Mouse (Mus musculus) CH12F3 (cell line): ENCODE results near the gene Max.

Source experiments
- in situ Hi-C: fragments of 300-500 bp; cut with MboI; formaldehyde crosslinking; loops from 2 replicates; pipeline ENCODE4 v1.14.3; 2020; ENCODE audit warnings: low sequenced_read_pairs

The Max gene

DNA sequence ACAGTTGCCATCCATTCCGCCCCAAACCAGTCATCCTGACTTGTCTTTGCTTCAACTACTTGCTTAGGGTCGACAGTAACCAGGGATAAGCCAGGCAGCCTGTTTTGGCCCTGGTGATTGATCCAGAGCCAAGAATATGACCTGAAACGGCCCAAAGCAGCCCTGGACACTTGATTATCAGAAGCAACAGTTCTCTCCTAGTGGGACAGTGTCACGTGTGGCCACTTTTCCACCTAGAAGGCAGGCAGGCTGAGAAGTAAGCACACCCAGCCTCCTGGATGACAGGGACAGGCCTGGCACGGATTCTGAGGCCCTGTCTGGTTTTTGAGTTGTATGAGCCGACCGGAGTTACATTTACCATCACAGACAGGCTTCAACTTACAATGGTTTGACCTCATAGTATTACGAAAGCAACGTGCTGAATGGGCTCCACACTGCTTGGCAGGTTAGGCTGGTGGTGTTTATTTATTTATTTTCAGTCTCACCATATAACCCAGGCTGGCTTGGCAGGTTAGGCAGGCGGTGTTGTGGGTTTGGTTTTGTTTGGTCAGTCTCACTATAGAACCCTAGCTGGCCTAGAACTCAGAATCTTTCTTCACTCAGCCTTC is 35.6 kb downstream of the Max start:
- in situ Hi-C loops = no loop called here

DNA sequence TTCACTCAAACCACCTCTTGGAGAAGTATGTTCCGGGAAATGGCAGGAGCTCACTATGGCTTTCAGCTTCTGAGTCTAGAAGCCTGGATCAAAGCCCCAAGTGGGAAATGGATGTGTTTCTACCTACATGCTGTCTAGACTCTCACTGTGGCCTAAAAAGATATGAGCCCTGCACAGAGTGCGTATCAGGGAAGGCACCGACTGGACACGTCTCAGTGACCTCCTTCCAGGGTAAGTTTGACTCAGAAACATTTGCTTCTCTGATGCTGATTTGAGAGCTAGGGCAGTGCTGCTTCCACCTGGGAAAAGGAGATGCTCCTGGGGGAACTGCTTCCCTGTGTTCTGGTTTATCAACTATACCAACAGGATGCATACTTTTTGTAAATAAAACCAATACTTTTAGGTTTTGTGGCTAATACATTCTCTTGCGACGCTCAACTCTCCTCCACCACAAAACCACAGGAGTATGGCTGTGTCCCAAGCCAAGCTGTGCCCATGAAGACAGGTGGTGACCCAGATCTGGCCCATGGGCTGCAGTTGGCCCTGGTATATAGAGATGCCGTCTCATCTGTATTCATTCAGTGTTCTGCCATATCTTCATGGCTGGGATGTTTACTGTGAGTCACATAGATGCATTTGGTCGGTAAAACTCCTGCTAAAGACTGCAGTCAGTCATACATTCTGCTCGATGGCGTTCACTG is 36.9 kb downstream of the Max start:
- in situ Hi-C loops = no loop called here

DNA sequence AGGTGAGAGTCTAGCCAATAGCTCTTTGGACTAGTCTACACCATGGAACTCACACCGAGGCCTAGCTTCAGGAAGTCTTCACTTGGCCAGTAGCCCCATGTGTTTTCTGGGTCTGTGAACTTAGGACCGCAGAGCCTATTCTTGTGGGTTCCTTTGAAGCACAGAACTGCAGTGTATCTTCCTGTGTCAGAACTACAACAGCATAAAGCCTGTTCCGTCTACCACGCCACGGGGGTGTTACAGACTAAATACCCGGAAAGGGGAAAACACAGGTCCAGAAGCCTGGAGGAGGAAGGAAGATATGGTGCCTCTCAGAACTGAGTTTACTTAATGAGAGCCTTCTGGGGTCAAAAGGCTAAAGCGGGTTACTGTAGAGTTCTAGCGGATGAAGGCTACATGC is 38.9 kb downstream of the Max start:
- in situ Hi-C loops = no loop called here

DNA sequence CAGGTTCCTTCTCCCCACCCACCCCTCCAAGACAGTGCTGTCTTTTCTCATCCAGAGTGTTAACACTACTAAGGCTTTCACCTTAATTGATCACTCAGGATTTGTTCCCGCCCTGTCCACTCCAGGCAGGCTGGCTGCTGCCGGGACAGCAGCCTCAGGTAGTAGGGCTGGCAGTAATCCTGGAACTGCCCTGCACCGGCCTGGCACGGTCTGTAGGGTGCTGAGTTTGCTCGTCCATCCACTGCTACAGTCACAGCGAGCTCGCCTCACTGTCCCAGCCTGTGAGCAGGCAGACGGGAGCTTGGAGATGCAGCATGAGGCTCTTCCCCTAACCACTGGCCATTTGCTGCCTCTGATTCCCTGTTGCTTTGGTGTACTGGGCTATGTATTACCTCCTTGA is 41.0 kb downstream of the Max start:
- in situ Hi-C loops = no loop called here

DNA sequence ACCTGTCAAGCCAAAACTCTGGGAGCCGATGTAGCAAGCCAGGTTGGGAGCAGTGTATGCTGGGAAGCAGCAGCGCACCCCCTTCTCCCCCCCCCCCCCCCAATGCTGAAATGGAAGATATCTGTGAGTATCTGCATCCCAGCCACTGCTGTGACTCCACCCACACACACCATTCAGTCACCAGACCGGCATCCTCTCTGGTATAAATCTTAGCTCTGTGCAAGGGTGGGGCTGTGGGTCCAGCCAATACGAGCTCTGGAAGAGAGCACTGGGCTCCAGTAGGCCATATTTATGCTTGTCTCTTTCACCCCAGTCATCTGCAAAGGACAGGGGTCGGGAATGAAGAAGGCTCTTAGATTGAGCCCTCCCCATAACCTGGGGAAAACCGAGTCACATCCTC is 41.6 kb downstream of the Max start:
- in situ Hi-C loops = no loop called here

DNA sequence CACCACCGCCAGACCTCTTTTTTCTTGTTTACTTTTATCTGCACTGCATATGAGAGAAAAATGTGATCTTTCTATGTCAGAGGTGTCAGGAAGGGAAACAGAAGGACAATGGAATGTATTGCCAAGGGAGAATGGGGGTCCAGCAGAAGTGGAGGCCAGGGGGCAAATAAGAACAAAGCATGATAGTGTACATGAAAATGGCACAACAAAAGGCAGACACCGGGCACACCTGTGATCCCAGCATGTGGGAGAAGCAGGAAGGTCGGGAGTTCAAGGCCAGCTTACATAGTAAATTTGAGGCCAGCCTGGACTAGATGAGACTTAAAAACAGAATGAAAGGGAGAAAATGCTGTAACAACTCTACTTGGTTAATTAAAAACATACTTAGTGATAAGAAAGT is 43.1 kb downstream of the Max start:
- in situ Hi-C loops = no loop called here

DNA sequence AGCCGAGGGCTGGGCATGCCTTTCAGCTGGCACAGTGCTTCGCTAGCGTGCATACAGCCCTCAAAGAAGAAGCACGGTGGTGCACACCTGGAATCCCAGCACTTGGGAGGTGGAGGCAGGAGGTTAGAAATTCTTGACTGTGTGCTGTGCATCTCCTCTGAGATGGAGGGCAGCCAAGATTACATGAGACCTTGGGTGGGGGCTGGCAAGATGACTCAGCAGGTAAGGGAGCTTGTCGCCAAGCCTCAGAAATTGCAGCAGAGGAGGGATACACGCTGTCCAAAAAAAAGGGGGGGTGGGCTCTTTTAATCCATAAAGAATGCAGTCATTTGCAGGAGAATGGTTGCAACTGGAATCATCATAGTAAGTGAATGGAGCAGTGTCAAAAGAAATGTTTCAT is 43.9 kb downstream of the Max start:
- in situ Hi-C loops = no loop called here

DNA sequence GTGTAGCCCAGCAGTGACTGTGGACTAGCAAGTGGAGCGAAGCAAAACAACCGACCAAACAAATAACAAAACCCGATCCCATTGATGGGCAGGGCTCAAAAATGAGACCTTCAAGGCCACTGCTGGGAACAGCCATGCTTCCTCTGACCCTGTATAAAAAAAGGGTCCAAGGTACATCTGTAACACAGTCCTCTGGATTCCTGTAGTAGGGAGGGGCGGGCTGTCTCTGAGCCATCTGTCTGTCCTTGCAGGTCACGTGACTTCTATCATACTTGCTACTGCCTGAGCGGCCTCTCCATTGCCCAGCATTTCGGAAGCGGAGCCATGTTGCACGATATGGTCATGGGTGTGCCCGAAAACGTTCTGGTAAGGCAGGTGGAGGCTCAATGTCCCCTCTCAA is 45.8 kb downstream of the Max start:
- in situ Hi-C loops = no loop called here

DNA sequence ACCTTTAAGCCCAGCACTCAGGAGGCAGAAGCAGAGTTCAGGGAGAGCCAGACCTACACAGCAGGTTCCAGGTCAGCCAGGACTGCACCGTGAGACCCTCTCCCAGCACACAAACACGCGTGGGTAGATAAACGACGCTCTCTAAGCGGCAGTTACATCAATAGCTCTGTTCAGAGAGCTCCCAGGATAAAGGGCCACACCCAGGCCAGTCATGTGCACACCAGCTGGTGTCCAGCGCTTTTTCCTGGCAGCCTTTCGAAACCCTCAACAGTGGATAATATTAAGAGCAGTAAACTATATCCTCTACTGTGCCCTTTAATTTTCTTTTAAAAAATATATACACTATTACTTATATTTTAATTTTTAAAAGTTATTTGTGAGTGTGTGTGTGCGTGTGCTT is 49.8 kb downstream of the Max start:
- in situ Hi-C loops = no loop called here

DNA sequence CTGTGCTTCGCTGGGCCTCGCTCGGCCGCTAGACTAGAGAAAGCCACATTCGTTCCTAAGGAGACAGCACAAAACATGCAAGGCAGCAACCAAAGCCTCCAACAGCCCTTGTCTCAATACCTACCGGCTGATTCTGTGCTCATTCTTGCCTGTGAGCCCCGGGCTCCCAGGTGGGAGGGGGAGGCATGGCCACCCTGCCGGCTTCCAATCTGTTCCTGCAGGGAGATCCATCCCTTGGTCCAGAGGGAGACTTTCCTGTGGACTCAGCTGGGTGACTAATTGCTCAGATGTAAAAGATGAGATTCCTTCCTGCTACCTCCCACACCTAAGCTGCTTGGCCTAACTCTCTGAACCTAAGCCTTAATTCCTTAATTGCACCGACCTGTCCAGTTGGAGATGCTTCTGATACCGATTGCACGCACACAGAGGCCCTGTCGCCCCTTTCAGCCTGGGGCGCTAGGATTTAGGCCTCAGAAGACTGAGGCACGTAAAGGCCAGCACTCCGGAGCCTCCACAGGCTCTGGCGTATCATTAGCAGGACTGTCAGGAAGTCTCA is 50.8 kb downstream of the Max start:
- in situ Hi-C loops = no loop called here

DNA sequence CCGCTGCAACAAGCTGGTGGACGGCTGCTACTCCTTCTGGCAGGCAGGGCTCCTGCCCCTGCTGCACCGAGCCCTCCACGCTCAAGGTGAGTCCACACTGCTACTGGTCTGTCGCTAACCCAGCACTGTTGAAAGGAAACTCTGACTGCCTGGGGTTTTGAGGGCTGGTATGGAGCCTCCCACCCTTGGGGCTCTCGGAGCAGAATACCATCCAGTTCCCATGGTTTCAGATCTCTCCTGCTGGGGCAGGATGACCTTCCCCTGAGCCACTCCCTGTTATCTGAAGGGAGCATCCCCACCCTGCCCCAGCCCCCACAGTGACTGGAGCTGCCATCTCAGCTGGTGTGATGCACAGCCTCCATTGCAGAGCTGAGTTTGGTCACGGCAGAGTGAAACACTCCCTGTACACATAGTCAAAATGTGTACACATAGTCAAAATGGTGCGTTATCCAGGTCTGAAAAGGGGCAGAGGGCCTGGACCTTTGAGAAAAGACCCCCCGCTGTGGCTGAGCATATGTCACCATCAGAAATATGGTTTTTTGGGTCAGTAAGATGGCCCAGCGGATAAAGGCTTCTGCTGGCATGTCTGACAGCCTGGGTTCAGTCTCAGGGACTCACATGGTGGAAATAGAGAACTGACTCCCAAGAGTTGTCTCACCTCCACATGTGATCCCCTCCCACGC is 51.6 kb downstream of the Max start:
- in situ Hi-C loops = no loop called here

DNA sequence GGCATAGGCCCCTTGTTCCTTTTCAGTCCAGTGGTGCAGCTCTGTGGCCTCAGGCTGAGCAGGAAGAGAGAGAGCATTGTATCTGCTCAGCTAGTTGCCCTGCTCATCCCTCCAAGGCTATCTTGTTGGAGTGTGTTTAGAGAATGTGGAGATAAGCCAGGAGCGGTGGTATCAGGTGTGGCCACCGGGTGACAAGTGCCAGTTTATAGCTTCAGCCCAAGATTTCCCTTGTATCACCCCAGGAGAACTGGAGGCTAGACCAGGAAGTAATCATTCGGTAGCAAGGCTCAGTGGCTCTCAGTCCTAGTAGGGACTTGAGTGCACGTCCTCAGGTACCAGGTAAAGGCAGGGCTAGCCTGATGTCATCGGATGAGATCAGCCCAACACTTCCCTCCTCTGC is 52.8 kb downstream of the Max start:
- in situ Hi-C loops = no loop called here

DNA sequence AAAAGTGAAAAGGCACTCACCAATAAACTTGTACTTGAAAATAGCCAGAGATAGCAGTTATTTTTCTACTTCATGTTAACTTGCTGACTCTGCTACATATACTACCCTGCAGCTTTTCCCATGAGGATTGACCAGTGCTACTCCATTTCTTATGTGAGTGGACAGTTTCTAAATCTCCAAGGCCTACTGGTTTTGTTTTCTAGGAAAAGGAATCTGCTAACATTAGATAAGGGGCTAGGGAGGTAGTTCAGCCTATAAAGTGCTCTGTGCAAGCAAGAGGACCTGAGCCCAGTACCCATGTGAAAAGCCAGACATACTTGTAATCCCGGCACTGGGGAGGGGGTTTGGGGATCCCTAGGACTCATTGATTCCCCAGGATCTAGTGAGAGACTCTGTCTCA is 55.7 kb downstream of the Max start:
- in situ Hi-C loops = no loop called here

DNA sequence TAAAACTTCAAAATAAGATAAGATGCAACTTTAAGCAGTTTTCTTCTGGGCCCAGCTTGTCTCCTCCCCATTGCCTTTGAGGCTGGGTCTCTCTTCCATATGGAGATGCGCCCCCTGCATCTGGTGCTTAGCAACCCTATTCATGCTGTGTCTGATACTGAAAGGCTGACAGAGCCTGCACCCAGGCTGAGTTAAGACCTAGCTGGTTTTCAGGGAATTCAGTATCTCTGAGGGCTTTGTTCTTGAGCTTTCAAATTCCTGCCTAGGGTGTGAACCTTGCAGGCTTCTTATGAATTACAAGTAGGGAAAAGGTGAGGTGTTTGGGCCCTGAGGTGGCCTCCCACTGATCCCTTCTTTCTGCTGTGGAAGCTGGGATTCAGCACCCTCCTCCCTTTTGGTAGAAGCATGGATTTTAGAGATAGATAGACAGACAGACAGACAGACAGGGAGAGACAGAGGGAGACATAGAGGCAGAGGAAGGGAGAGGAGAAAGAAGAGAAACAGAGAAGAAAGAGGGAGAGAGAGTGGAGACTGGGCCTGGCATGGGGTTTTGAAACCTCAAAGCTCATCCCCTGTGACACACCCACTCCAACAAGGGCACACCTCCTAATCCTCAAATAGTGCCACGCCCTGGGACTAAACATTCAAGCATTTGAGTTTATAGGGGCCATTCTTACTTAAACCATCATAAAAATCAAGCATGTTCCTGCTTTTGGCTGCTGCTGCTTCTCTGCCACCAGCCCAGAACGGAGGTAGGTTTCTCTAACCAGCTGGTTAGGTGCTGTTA is 60.3 kb downstream of the Max start:
- in situ Hi-C loops = no loop called here

DNA sequence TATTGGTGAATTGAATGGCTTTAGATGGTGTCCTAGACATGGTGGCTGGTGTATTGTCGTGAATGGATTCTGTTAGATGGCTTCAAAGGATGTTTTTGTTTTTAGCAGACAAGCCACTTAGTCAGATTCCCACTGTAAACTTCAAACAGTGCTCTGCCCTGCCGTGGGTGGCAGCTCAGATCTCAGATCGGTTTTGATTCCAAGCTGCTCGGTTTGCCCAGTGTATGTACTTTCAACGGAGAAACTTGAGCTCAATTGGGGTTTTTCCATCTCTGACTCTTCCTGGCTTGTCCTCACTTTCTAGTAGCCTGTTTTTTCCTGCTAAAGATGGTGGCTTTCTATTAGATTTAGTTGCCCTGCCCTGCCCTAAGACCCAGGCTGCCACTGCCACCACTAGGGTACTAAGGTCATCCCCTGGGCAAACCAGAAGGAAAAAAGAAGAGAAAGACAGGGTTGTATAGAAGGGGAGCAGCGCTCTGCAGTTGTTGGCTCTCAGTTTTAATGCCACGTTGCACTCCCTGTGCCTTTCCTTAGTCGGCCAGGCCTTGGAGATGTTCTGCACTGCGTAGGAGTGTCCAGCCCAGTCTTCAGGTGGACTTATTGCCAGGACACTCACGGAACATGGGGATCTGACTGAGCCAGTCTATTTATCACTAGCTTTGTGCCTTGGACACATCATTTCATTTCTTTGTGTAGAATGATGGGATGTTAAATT is 62.6 kb downstream of the Max start:
- in situ Hi-C loops = no loop called here

DNA sequence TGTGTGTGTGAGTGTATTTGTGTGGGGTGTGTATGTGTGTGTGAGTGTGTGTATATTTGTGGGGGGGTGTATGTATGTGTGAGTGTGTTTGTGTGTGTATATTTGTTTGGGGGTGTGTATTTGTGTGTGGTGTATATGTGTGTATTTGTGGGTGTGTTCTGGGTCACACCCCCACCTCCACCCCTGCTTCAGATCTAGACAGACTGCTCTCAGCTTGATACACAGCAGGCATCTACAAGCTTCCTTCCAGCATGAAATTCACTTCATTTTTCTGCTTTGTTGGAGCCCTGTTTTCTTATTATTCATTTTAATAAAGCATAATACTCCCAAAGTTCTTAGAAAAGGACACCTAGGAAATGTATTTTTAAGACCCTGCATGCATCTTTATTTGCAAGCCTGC is 63.9 kb downstream of the Max start:
- in situ Hi-C loops = no loop called here

DNA sequence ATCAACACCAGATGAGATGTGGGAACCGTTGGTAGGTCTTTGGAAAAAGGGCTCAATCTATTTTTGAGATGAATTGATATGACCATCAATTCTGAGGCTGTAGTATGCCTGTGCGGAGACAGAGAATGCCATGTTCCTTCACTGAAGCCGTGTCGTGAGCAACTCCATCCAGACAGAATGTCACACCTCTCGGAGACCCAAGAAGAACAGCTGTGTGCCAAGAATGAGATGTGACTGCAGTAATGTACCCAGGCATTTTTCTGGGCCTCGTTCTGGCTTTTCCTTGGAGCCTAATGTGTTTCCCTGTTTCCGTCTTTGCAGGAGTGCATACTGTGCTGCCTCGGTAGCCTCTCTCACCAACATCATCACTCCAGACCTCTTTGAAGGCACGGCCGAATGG is 65.0 kb downstream of the Max start:
- in situ Hi-C loops = no loop called here

DNA sequence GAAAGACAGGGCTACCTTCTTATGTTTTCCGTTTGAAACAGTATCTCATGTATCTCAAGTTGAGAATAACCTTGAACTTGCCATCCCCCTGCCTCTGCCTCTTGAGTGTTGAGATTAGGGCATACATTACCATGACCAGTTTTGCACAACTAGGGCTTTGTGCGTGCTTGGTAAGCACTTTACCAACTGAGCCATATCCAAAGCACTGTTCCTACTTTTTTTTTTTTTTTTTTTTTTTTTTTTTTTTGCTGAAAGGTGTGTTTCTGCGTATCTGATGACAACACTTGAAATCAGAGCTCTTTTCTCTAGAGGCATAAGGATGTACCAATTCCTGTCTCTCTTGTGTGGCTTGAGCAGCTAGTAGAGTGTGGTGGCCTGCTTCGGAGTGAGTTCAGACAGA is 65.4 kb downstream of the Max start:
- in situ Hi-C loops = no loop called here

DNA sequence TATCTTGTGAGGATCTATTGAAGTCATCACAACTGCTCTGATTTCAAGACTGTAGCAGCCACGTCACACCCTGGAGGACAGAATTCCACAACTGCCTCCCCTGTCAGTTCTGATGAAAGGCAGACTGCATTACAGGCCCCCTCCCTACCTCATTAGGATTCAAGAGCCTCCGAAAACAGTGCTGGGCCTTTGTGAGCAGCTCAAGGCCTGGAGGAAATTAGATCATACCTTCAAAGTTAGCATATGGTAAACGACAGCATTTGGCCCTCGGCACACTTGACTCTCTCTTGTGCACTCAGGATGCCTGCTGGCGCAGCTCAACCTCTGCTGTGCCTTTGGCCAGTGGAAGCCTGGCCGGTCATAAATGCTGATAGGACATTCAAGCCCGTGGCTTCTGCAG is 66.2 kb downstream of the Max start:
- in situ Hi-C loops = no loop called here

DNA sequence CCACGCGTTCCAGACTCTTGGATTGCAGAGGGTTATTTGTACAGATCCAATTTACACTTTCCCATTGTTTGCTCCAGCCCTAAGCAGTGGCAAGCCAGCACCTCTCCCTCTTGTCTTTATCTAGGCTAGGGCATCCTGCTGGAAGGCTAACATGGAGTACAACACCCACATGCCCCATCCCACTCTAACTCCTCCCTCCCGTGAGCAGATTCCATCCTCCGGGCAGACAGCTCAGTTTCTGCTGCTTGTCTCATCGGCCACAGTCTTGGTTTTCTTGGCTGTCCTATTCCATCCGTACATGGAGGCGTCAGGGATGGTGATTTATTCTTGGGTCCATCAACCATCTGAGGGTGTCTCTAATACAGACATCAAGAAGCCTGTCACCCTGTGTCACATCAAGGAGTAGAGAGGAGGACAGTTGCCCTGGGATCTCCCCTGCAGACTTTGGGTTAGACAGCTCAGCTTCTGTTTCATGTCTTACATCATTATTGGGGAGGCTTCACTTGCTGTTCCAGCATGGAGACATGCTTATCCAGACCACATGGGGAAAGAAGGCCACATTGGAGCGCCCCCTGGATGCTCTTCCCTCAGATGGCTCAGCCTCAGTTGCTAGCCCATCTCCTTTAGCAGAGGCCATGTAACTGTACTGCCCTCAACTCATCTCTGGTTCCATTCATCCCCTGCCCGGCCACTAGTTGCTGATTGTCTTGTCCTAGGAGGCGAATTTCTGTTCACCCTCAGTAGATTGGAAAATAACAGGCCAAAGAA is 67.0 kb downstream of the Max start:
- in situ Hi-C loops = no loop called here
